Mouse (Mus musculus) testis, adult 2 months (tissue): ENCODE measurements around the gene Nr6a1.

ENCODE experiments used
- CTCF ChIP-seq: fragments of 200-500 bp; IDR thresholded peaks from 2 replicates; pipeline ENCODE4 v1.5.1; 2012; ENCODE audit warnings: low read depth, mild to moderate bottlenecking, inconsistent platforms, low read length, moderate library complexity; ENCODE audit not compliant: control insufficient read depth, insufficient read depth, insufficient replicate concordance
- POLR2A ChIP-seq: fragments of 200-500 bp; IDR thresholded peaks from 2 replicates; pipeline ENCODE4 v1.6.1; 2012; ENCODE audit warnings: low read depth, mild to moderate bottlenecking, inconsistent platforms, low read length, moderate library complexity; ENCODE audit not compliant: control insufficient read depth

DNA sequence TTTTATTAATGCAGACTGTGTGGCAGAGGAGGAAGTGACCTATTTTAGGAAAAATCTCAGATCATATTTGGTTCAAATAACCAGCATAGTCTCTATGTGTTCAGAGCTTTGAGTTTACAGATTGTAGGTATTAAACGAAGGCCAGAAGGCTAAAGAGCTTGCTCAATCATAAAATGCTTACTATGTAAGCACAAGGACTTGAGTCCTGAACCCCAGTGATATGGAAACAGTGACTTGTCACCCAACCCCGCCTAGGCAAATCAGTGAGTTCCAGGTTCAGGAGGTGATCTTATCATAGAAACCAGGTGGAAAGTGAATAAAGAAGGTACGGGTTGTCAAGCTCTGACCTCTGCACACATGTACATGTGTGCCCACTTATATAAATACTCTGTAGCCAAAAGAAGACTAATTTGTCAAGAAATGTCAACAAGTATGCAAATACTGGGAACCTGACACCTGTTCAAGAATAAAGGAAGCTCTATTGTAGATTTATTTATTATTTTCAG lies 99.6 kb downstream of the Nr6a1 start:
- no peak for TF ChIP-seq CTCF
- TF ChIP-seq POLR2A, result no peak
